Mouse (Mus musculus): ENCODE results near the gene Psmd10. TPM values are rescaled to one million over a fixed set of nuclear protein-coding genes. Genes with fewer than 3 reads are reported as not detected.

Psmd10 gene
- polyA plus RNA-seq, 1 experiment from 2014 or later: 47.0 TPM

DNA sequence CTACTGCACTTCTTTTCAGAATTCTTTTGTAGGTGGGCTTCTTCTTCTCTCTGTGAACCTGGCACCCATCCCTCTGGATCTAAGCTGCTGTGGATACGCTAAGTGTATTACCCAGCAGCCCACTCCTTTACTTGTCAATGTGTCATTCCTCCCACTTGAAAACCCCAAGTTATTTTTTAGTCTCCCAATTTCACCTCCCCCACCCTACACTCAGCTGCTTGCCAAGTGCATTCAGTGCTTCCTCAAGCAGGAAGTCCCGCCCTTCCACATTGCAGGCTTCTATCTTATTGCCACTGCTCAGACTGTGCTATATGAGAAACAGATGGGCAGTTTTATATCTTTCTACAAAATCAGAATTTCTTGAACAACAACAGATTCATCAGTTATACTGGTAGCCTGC lies 23.0 kb upstream of the Psmd10 start:
- WGBS: 68% methylated on average over 2 of the region's 2 CpGs
- no peak for ATAC-seq

DNA sequence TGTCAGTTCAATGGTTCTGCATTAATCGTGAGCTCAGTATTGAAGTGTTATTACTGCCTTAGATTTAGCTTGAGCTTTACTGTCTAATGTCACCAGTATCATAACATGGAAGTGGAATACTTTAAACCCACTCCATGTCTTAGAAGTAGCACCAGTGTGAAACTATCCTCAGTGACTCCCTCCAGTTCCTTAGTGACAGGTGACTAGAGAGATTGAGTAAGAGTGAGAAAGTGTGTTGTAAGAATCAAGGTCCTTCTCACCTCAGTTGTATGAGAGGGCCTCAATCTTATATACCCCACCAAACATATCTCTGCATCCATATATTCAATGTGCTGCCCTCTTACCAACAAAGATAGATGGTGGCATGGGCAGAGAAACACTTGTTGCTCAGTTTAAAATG lies 22.4 kb upstream of the Psmd10 start:
- Histone ChIP-seq H3K4me1 (ENCODE audit: control insufficient read depth, insufficient read depth, low read length) (no peaks in the 10 kb centered on the region), H3K4me2 (ENCODE audit: low read length) (no peak overlapping the region), H3K27ac (ENCODE audit: low read length) (no peak overlapping the region), H3K9me3 (replicated peaks; ENCODE audit: control insufficient read depth, low read length, poor library complexity, severe bottlenecking) (no peaks in the 10 kb centered on the region), H3K4me3 (ENCODE audit: low read depth, low read length) (no peak overlapping the region), H3K36me3 (ENCODE audit: control insufficient read depth, insufficient read depth, low read length) (no peaks in the 10 kb centered on the region), H3K27me3 (ENCODE audit: control insufficient read depth, insufficient read depth, low read depth, low read length) (peaks cover 15% of the 10 kb centered on the region), H3K9ac (ENCODE audit: low read depth, low read length) (no peak overlapping the region)
- ATAC-seq: no peak
- WGBS: 100% methylated on average over 1 of the region's 1 CpGs

More for the DNA sequence above, 23.0 kb upstream of the Psmd10 start:
- no peaks in the 10 kb centered on the region for H3K4me1 ChIP-seq (ENCODE audit: control insufficient read depth, insufficient read depth, low read length)
- H3K9me3 ChIP-seq (replicated peaks; ENCODE audit: control insufficient read depth, low read length, poor library complexity, severe bottlenecking): no peaks in the 10 kb centered on the region
- peaks cover 15% of the 10 kb centered on the region for H3K27me3 ChIP-seq (ENCODE audit: control insufficient read depth, insufficient read depth, low read depth, low read length)
- no peak overlapping the region for H3K9ac ChIP-seq (ENCODE audit: low read depth, low read length)
- H3K36me3 ChIP-seq (ENCODE audit: control insufficient read depth, insufficient read depth, low read length): no peaks in the 10 kb centered on the region
- no peak overlapping the region for H3K4me2 ChIP-seq (ENCODE audit: low read length)
- H3K27ac ChIP-seq (ENCODE audit: low read length): no peak overlapping the region
- H3K4me3 ChIP-seq (ENCODE audit: low read depth, low read length): no peak overlapping the region

DNA sequence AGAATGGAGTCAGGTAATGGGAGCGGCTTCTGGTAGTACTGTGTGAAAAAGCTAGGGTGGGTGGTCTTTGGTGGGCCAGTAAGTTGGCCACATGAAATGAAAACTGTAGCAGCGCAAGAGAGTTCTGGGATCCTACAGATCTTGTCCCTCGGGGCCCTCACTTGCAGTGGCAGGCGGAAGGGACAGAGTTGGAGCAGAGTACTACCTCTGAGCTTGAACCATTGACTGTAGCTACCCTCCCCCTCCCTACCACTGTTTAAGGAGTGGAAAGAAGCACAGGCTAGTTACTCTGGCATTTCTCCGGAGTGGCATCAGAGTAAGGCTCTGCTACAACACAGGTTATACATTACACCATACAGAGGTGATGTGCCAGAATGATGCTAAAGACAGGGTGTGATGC lies 431 bp upstream of the Psmd10 start:
- 17% methylated on average over 5 of the region's 5 CpGs for WGBS
- Histone ChIP-seq H3K36me3 (ENCODE audit: control insufficient read depth, insufficient read depth, low read length) (no peaks in the 10 kb centered on the region; the same call in 1 of the 2 replicates), H3K9me3 (replicated peaks; ENCODE audit: control insufficient read depth, low read length, poor library complexity, severe bottlenecking) (no peaks in the 10 kb centered on the region), H3K4me1 (ENCODE audit: control insufficient read depth, insufficient read depth, low read length) (peaks cover 2% of the 10 kb centered on the region; the same call in 1 of the 2 replicates), H3K4me3 (ENCODE audit: low read depth, low read length) (peak overlapping the region; percentile 48), H3K4me2 (ENCODE audit: low read length) (peak overlapping the region; percentile 62), H3K27me3 (ENCODE audit: control insufficient read depth, insufficient read depth, low read depth, low read length) (no peaks in the 10 kb centered on the region; the same call in 1 of the 2 replicates), H3K9ac (ENCODE audit: low read depth, low read length) (peak overlapping the region; percentile 59), H3K27ac (ENCODE audit: low read length) (no peak overlapping the region)
- ATAC-seq: peak; percentile 82

DNA sequence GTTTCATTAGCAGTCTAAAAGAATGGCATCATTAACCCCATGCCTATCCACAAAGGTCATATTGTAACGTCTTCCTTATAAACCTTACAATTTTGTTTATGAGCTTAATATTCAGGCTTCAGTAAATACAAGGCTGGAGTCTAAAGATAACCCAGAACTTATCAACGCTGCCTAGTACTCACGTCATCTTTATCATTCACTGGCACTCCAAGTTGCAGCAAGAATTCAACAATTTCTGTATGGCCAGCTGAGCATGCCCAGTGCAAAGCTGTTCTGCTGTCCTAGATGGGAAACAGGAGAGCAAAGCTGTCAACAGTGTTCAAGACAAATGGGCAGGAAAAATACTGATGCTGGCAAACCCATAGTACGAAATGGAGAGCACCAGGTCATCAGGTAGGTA lies 2.9 kb downstream of the Psmd10 start:
- H3K36me3 ChIP-seq (ENCODE audit: control insufficient read depth, insufficient read depth, low read length): no peaks in the 10 kb centered on the region; the same call in 1 of the 2 replicates
- no peaks in the 10 kb centered on the region; the same call in 1 of the 2 replicates for H3K27me3 ChIP-seq (ENCODE audit: control insufficient read depth, insufficient read depth, low read depth, low read length)
- H3K27ac ChIP-seq (ENCODE audit: low read length): no peak overlapping the region
- no peak overlapping the region for H3K4me3 ChIP-seq (ENCODE audit: low read depth, low read length)
- peaks cover 2% of the 10 kb centered on the region; the same call in 1 of the 2 replicates for H3K4me1 ChIP-seq (ENCODE audit: control insufficient read depth, insufficient read depth, low read length)
- no peak overlapping the region for H3K4me2 ChIP-seq (ENCODE audit: low read length)
- ATAC-seq: no peak
- 93% methylated on average over 4 of the region's 4 CpGs for WGBS
- H3K9me3 ChIP-seq (replicated peaks; ENCODE audit: control insufficient read depth, low read length, poor library complexity, severe bottlenecking): no peaks in the 10 kb centered on the region
- H3K9ac ChIP-seq (ENCODE audit: low read depth, low read length): no peak overlapping the region

DNA sequence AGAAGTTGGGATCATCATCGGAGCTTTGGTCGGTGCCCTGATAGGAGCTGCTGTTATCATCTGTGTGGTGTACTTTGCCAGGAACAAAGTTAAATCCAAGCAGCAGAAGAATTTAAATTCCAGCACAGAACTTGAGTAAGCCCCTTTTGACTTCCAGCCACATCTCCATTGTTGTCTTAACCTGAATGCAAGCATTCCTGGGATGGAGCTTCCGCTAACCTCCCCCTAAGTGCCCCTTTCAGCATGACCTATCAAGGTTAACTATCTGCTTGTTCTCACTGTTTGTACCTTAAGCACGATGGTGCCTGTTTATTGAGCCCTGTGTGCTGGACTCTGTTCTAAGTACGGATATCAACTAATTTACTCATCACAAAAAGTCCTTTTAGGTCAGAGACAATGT lies 20.3 kb downstream of the Psmd10 start:
- ATAC-seq: no peak
- Histone ChIP-seq H3K4me3 (ENCODE audit: low read depth, low read length) (no peak overlapping the region), H3K4me2 (ENCODE audit: low read length) (no peak overlapping the region), H3K36me3 (ENCODE audit: control insufficient read depth, insufficient read depth, low read length) (no peaks in the 10 kb centered on the region), H3K9me3 (replicated peaks; ENCODE audit: control insufficient read depth, low read length, poor library complexity, severe bottlenecking) (no peaks in the 10 kb centered on the region), H3K27me3 (ENCODE audit: control insufficient read depth, insufficient read depth, low read depth, low read length) (peaks cover 6% of the 10 kb centered on the region), H3K9ac (ENCODE audit: low read depth, low read length) (no peak overlapping the region), H3K4me1 (ENCODE audit: control insufficient read depth, insufficient read depth, low read length) (no peaks in the 10 kb centered on the region), H3K27ac (ENCODE audit: low read length) (no peak overlapping the region)
- 75% methylated on average over 5 of the region's 5 CpGs for WGBS

DNA sequence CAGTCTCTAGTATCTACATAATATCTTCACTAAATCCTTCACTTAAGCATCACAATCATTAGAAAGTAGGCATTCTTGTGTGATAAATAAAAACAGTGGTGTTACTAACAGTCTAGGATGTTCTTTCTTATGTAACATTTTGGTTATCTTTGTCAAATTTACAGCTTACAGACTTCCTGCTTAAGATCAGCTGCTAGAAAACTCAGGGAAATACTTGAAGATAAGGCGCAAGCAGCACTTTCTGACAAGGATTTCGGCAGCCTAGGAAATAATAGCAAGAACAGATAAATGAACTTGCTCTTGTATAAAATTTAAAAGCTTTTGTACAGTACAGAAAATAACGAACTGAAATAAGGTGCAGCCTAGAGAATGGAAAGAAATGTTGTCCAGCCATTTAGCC lies 23.3 kb downstream of the Psmd10 start:
- peaks cover 10% of the 10 kb centered on the region for H3K27me3 ChIP-seq (ENCODE audit: control insufficient read depth, insufficient read depth, low read depth, low read length)
- WGBS: 83% methylated on average over 3 of the region's 3 CpGs
- H3K4me1 ChIP-seq (ENCODE audit: control insufficient read depth, insufficient read depth, low read length): no peaks in the 10 kb centered on the region
- H3K27ac ChIP-seq (ENCODE audit: low read length): no peak overlapping the region
- no peaks in the 10 kb centered on the region for H3K36me3 ChIP-seq (ENCODE audit: control insufficient read depth, insufficient read depth, low read length)
- H3K4me3 ChIP-seq (ENCODE audit: low read depth, low read length): no peak overlapping the region
- H3K9me3 ChIP-seq (replicated peaks; ENCODE audit: control insufficient read depth, low read length, poor library complexity, severe bottlenecking): no peaks in the 10 kb centered on the region
- no peak overlapping the region for H3K4me2 ChIP-seq (ENCODE audit: low read length)
- no peak overlapping the region for H3K9ac ChIP-seq (ENCODE audit: low read depth, low read length)
- ATAC-seq: no peak

DNA sequence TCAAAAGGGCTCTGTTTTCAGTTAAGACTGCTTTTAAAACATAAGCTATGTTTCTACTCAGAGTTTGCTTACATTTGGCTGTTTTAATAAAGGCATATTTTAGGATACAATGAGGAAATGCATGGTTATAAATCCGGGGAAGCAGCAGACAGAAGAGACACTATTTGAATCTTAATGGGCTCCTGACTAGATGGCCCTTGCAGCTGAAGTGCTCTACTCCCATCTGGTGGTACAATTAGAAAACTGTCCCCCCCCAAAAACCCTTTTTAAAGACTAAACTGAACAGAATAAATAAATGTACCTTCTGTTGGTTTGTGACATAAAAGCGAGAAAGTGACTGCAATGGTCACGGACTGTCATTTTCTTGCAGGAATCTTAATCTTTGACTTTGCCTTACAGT lies 24.5 kb downstream of the Psmd10 start:
- no peak overlapping the region for H3K9ac ChIP-seq (ENCODE audit: low read depth, low read length)
- no peaks in the 10 kb centered on the region for H3K36me3 ChIP-seq (ENCODE audit: control insufficient read depth, insufficient read depth, low read length)
- no peaks in the 10 kb centered on the region for H3K9me3 ChIP-seq (replicated peaks; ENCODE audit: control insufficient read depth, low read length, poor library complexity, severe bottlenecking)
- H3K4me3 ChIP-seq (ENCODE audit: low read depth, low read length): no peak overlapping the region
- H3K4me1 ChIP-seq (ENCODE audit: control insufficient read depth, insufficient read depth, low read length): no peaks in the 10 kb centered on the region
- ATAC-seq: 0 out of 2 replicates have a peak, but pooled peaks have one; percentile 58
- no peak overlapping the region for H3K27ac ChIP-seq (ENCODE audit: low read length)
- 67% methylated on average over 3 of the region's 3 CpGs for WGBS
- H3K4me2 ChIP-seq (ENCODE audit: low read length): no peak overlapping the region
- H3K27me3 ChIP-seq (ENCODE audit: control insufficient read depth, insufficient read depth, low read depth, low read length): peaks cover 10% of the 10 kb centered on the region

DNA sequence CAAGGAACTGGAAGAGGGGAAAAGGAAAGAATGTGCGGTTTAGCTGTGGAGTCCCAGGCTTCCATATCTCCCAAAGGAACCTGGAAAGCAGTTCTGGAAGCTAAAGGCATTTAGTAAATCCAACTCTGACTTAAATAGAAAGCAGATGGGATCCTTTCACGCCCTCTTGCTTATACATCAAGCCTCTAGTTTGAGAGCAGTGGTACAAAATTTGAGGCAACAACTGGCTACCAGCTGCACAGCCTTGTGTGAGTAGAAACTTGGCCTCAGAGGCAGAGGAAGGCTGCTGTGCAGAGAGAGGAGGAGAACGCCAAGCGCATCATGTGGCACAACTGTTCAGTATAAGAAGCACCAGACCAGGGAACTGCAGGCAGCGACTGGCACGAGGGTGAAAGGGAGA lies 35.2 kb downstream of the Psmd10 start:
- Histone ChIP-seq H3K4me2 (ENCODE audit: low read length) (no peak overlapping the region), H3K9ac (ENCODE audit: low read depth, low read length) (no peak overlapping the region), H3K27me3 (ENCODE audit: control insufficient read depth, insufficient read depth, low read depth, low read length) (peaks cover 10% of the 10 kb centered on the region; the same call in 1 of the 2 replicates), H3K36me3 (ENCODE audit: control insufficient read depth, insufficient read depth, low read length) (no peaks in the 10 kb centered on the region), H3K9me3 (replicated peaks; ENCODE audit: control insufficient read depth, low read length, poor library complexity, severe bottlenecking) (no peaks in the 10 kb centered on the region), H3K4me3 (ENCODE audit: low read depth, low read length) (no peak overlapping the region), H3K27ac (ENCODE audit: low read length) (no peak overlapping the region), H3K4me1 (ENCODE audit: control insufficient read depth, insufficient read depth, low read length) (no peaks in the 10 kb centered on the region)
- no peak for ATAC-seq
- WGBS: 82% methylated on average over 6 of the region's 6 CpGs

DNA sequence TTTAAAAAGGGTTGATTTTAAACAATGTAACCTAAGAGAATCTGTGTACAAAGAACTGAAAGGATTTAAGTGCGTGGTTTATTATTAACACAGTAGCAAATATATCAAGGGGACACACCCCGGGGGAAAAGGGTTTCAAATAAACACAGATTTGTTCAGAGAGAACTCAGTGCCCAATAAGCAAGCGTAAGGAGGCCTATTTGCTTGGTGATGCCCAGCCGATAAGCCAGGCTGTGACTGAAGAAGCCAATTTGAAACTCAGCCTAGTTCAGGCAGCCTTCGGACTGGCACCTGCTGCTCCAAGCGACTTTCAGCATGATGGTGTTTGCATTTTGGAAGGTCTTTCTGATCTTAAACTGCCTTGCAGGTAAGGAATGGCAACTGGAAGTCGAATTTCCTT lies 49.2 kb downstream of the Psmd10 start, which contains the start of gene Vsig1:
Vsig1 (plus strand) TSS at position 249 of the 400 bp plus-strand sequence.
- Histone ChIP-seq H3K36me3 (ENCODE audit: control insufficient read depth, insufficient read depth, low read length) (no peaks in the 10 kb centered on the region), H3K4me2 (ENCODE audit: low read length) (no peak within 1 kb of the TSS), H3K9me3 (replicated peaks; ENCODE audit: control insufficient read depth, low read length, poor library complexity, severe bottlenecking) (no peaks in the 10 kb centered on the region), H3K9ac (ENCODE audit: low read depth, low read length) (no peak within 1 kb of the TSS), H3K27ac (ENCODE audit: low read length) (no peak within 1 kb of the TSS), H3K4me1 (ENCODE audit: control insufficient read depth, insufficient read depth, low read length) (no peaks in the 10 kb centered on the region), H3K27me3 (ENCODE audit: control insufficient read depth, insufficient read depth, low read depth, low read length) (peaks cover 2% of the 10 kb centered on the region), H3K4me3 (ENCODE audit: low read depth, low read length) (no peak within 1 kb of the TSS)
- WGBS: 75% methylated on average over 7 of the region's 7 CpGs
- no peak for ATAC-seq
